Mouse (Mus musculus): ENCODE data around the gene Gm49425.

Gene Gm49425

GRCm38 (mm10) chr15:101485911-101486635 lies 31.0 kb downstream of the Gm49425 start:
- DNase-seq, result no peak

GRCm38 (mm10) chr15:101484939-101485338 lies 32.1 kb downstream of the Gm49425 start:
- no peak for DNase-seq

- no peak for DNase-seq
Observed at GRCm38 (mm10) chr15:101483646-101484045, 33.4 kb downstream of the Gm49425 start.

- no peak for DNase-seq
Observed at GRCm38 (mm10) chr15:101482056-101482455, 35.0 kb downstream of the Gm49425 start.

GRCm38 (mm10) chr15:101479666-101480060 lies 37.4 kb downstream of the Gm49425 start:
- no peak for DNase-seq

- DNase-seq, result peak; percentile 19
Observed at GRCm38 (mm10) chr15:101479007-101479665, 37.9 kb downstream of the Gm49425 start.

- no peak for DNase-seq
Observed at GRCm38 (mm10) chr15:101472952-101473528, 44.0 kb downstream of the Gm49425 start, which contains the start of gene Krt86. Krt86 (plus strand) TSS chr15:101473478.

GRCm38 (mm10) chr15:101469093-101469492 lies 48.0 kb downstream of the Gm49425 start:
- DNase-seq, result no peak

All from cerebellum, adult 9-11 months (tissue).